8 mouse cellular contexts compared by ENCODE assay signal in genomic region chr10:80931695-80932094, GRCm38 (mm10). TPM values are rescaled to one million over a fixed set of nuclear protein-coding genes. Genes with fewer than 3 reads are reported as not detected.
A peak's percentile ranks its signal among the peaks of the same experiment; 100 is the strongest.
DNase-seq lines count a peak whose midpoint lies in the region; ATAC-seq and TF ChIP-seq lines count a peak whose summit lies in the region.

No protein-coding gene starts in this region.

- H3K36me3 ChIP-seq in heart, embryonic 14.5 days (ENCODE audit: control insufficient read depth, insufficient read depth, low read length), result no peaks in the 10 kb centered on the region; the same call in 1 of the 2 replicates
- peaks cover 9% of the 10 kb centered on the region for H3K36me3 ChIP-seq in ES-Bruce4 (ENCODE audit: control insufficient read depth, insufficient read depth, low read length, poor library complexity, severe bottlenecking)
- no peaks in the 10 kb centered on the region for H3K36me3 ChIP-seq in forebrain, embryonic 10.5 days (replicated peaks)
- no peaks in the 10 kb centered on the region for H3K36me3 ChIP-seq in liver, embryonic 16.5 days (ENCODE audit: control insufficient read depth, insufficient read depth)

- no peaks in the 10 kb centered on the region for H3K27me3 ChIP-seq in heart, embryonic 14.5 days (ENCODE audit: control insufficient read depth, insufficient read depth, low read length)
- H3K27me3 ChIP-seq in ES-Bruce4 (ENCODE audit: control insufficient read depth, insufficient read depth, low read length, poor library complexity, severe bottlenecking), result no peaks in the 10 kb centered on the region
- H3K27me3 ChIP-seq in forebrain, embryonic 10.5 days (ENCODE audit: poor library complexity, severe bottlenecking), result peaks cover 75% of the 10 kb centered on the region
- peaks cover 72% of the 10 kb centered on the region for H3K27me3 ChIP-seq in liver, embryonic 16.5 days (ENCODE audit: control insufficient read depth, insufficient read depth, low read depth, low read length)

- TF ChIP-seq EP300 in ES-Bruce4 (IDR thresholded peaks at IDR 0.05; ENCODE audit: insufficient read depth, low read depth, low read length), result peak; percentile 81

- no peak for TF ChIP-seq CTCF in ES-Bruce4 (IDR thresholded peaks at IDR 0.05; ENCODE audit: low read depth, low read length)

- H3K4me2 ChIP-seq in heart, embryonic 14.5 days (ENCODE audit: low read length), result peak overlapping the region; percentile 98
- peak overlapping the region; percentile 92 for H3K4me2 ChIP-seq in liver, embryonic 16.5 days (ENCODE audit: low read depth, low read length)

- peak overlapping the region; percentile 96 for H3K9ac ChIP-seq in heart, embryonic 14.5 days (ENCODE audit: low read length)
- H3K9ac ChIP-seq in ES-Bruce4 (ENCODE audit: low read depth, poor library complexity, severe bottlenecking), result peak overlapping the region; percentile 48
- no peak overlapping the region; the same call in 1 of the 2 replicates for H3K9ac ChIP-seq in liver, embryonic 16.5 days (ENCODE audit: low read depth, low read length)

- H3K27ac ChIP-seq in heart, embryonic 14.5 days (replicated peaks in 1 of 2; ENCODE audit: control insufficient read depth in 1 of 2, insufficient read depth in 1 of 2, low read depth in 2 of 2, low read length in 2 of 2), result peak overlapping the region; percentile 22 to 79; a peak in 3 of 4 replicates
- H3K27ac ChIP-seq in ES-Bruce4 (ENCODE audit: insufficient read depth, low read length), result no peak overlapping the region
- H3K27ac ChIP-seq in forebrain, embryonic 10.5 days, result no peak overlapping the region
- no peak overlapping the region for H3K27ac ChIP-seq in liver, embryonic 16.5 days (ENCODE audit: low read length)

- TF ChIP-seq POLR2A in ES-Bruce4 (IDR thresholded peaks at IDR 0.05; ENCODE audit: insufficient read depth, low read length), result no peak

- DNase-seq in heart, postnatal 4 days, result no peak
- no peak for DNase-seq in forebrain, embryonic 10.5 days (ENCODE audit: extremely low spot score, low spot score)
- no peak for DNase-seq in left cerebral cortex, adult 9 months (ENCODE audit: low spot score in 2 of 2)
- DNase-seq in layer of hippocampus, adult 8-10 months (ENCODE audit: low spot score in 2 of 2), result no peak

- 2% methylated on average over 26 of the region's 26 CpGs for WGBS in heart, embryonic 14.5 days
- WGBS in forebrain, embryonic 10.5 days, result under 1% methylated on average over 26 of the region's 26 CpGs
- 4% methylated on average over 26 of the region's 26 CpGs for WGBS in liver, embryonic 16.5 days (ENCODE audit: insufficient replicate concordance)

- peaks cover 39 to 62% of the 10 kb centered on the region in 2 experiments for H3K4me1 ChIP-seq in heart, embryonic 14.5 days (ENCODE audit: control insufficient read depth in 2 of 2, insufficient read depth in 2 of 2, low read length in 2 of 2)
- peaks cover 4% of the 10 kb centered on the region for H3K4me1 ChIP-seq in ES-Bruce4 (ENCODE audit: control insufficient read depth, insufficient read depth, low read length)
- peaks cover 86% of the 10 kb centered on the region for H3K4me1 ChIP-seq in forebrain, embryonic 10.5 days
- H3K4me1 ChIP-seq in liver, embryonic 16.5 days (ENCODE audit: control insufficient read depth, low read depth, low read length), result peaks cover 47% of the 10 kb centered on the region

- H3K9me3 ChIP-seq in heart, embryonic 14.5 days (ENCODE audit: control insufficient read depth, low read length), result no peaks in the 10 kb centered on the region
- H3K9me3 ChIP-seq in ES-Bruce4 (replicated peaks; ENCODE audit: control insufficient read depth, insufficient read depth, low read length, poor library complexity, severe bottlenecking), result no peaks in the 10 kb centered on the region
- no peaks in the 10 kb centered on the region for H3K9me3 ChIP-seq in forebrain, embryonic 10.5 days
- no peaks in the 10 kb centered on the region for H3K9me3 ChIP-seq in liver, embryonic 16.5 days (replicated peaks; ENCODE audit: control insufficient read depth, low read length)

- H3K4me3 ChIP-seq in heart, embryonic 14.5 days (ENCODE audit: control insufficient read depth in 1 of 2, insufficient read depth in 1 of 2, low read depth in 1 of 2, low read length in 2 of 2), result peak overlapping the region; percentile 84 to 90
- peak overlapping the region; percentile 54 for H3K4me3 ChIP-seq in ES-Bruce4 (ENCODE audit: low read depth, low read length)
- H3K4me3 ChIP-seq in forebrain, embryonic 10.5 days, result peak overlapping the region; percentile 57
- peak overlapping the region; percentile 42; the same call in 1 of the 2 replicates for H3K4me3 ChIP-seq in liver, embryonic 16.5 days (ENCODE audit: low read depth, low read length)

- no peak for ATAC-seq in heart, embryonic 14.5 days (ENCODE audit: insufficient number of reproducible peaks, insufficient read depth, low FRiP score, low read depth)
- no peak for ATAC-seq in liver, embryonic 16.5 days (ENCODE audit: low read depth)
- ATAC-seq in erythroid progenitor cell, adult 5-6 weeks (replicated peaks; ENCODE audit: low FRiP score, poor library complexity, severe bottlenecking), result no peak

RNA-seq across cellular contexts. Expression of gene Gadd45b, which starts 1.8 kb away (rescaled TPM):
- 34.5 and 39.8 TPM in 2 replicates for polyA plus RNA-seq in heart, embryonic 14.5 days (2014; fragmentation: Nextera tagmentation; extraction: Ambion mirVana)
- 1 to 10 TPM; 6.4 to 9.5 TPM for total RNA-seq in heart, postnatal 4 days (2021)
- polyA plus RNA-seq in ES-Bruce4 (2011; ENCODE audit: insufficient read depth, insufficient read length, low read depth, missing spikeins), result 80.7 and 86.3 TPM in 2 replicates
- 5.9 and 6.3 TPM in 2 replicates for polyA plus RNA-seq in forebrain, embryonic 10.5 days (2016; fragmentation: Nextera tagmentation; extraction: Ambion mirVana)
- polyA plus RNA-seq in liver, embryonic 16.5 days (2015; fragmentation: Nextera tagmentation; extraction: Ambion mirVana), result 4.0 and 5.0 TPM in 2 replicates
- total RNA-seq in erythroid progenitor cell, adult 5-6 weeks (2015; ENCODE audit: low replicate concordance), result 1.3 and 1.8 TPM in 2 replicates
- 3.6 and 9.2 TPM in 2 replicates for total RNA-seq in erythroid progenitor cell, adult 5-6 weeks (2017; ENCODE audit: low replicate concordance)
- total RNA-seq in layer of hippocampus, adult 8-10 months (2022), result 10 to 100 TPM; 17.4 to 22.9 (median 20.2) TPM

RNA-seq across cellular contexts. Expression of gene Lmnb2, which starts 13.7 kb away (rescaled TPM):
- polyA plus RNA-seq in heart, embryonic 14.5 days (2014; fragmentation: Nextera tagmentation; extraction: Ambion mirVana), result 7.3 and 8.1 TPM in 2 replicates
- total RNA-seq in heart, postnatal 4 days (2021), result 10 to 100 TPM; 15.5 to 17.2 TPM
- 25.9 and 28.2 TPM in 2 replicates for polyA plus RNA-seq in ES-Bruce4 (2011; ENCODE audit: insufficient read depth, insufficient read length, low read depth, missing spikeins)
- 85.6 and 89.5 TPM in 2 replicates for polyA plus RNA-seq in forebrain, embryonic 10.5 days (2016; fragmentation: Nextera tagmentation; extraction: Ambion mirVana)
- 10.3 TPM in 2 replicates for polyA plus RNA-seq in liver, embryonic 16.5 days (2015; fragmentation: Nextera tagmentation; extraction: Ambion mirVana)
- total RNA-seq in erythroid progenitor cell, adult 5-6 weeks (2015; ENCODE audit: low replicate concordance), result 0.36 and 1.3 TPM in 2 replicates
- total RNA-seq in erythroid progenitor cell, adult 5-6 weeks (2017; ENCODE audit: low replicate concordance), result 7.3 and 9.0 TPM in 2 replicates
- 10 to 100 TPM; 17.2 to 22.9 (median 19.9) TPM for total RNA-seq in layer of hippocampus, adult 8-10 months (2022)

RNA-seq across cellular contexts. Expression of gene Timm13, which starts 30.9 kb away (rescaled TPM):
- polyA plus RNA-seq in heart, embryonic 14.5 days (2014; fragmentation: Nextera tagmentation; extraction: Ambion mirVana), result 310 and 338 TPM in 2 replicates
- 100 to 1,000 TPM; 162 to 169 TPM for total RNA-seq in heart, postnatal 4 days (2021)
- 135 and 146 TPM in 2 replicates for polyA plus RNA-seq in ES-Bruce4 (2011; ENCODE audit: insufficient read depth, insufficient read length, low read depth, missing spikeins)
- polyA plus RNA-seq in forebrain, embryonic 10.5 days (2016; fragmentation: Nextera tagmentation; extraction: Ambion mirVana), result 395 and 401 TPM in 2 replicates
- 151 and 160 TPM in 2 replicates for polyA plus RNA-seq in liver, embryonic 16.5 days (2015; fragmentation: Nextera tagmentation; extraction: Ambion mirVana)
- 17.6 and 32.1 TPM in 2 replicates for total RNA-seq in erythroid progenitor cell, adult 5-6 weeks (2015; ENCODE audit: low replicate concordance)
- total RNA-seq in erythroid progenitor cell, adult 5-6 weeks (2017; ENCODE audit: low replicate concordance), result 3.7 and 7.6 TPM in 2 replicates
- total RNA-seq in layer of hippocampus, adult 8-10 months (2022), result 100 to 1,000 TPM; 112 to 139 (median 124) TPM

Comparison
In these comparisons a context has a peak if more than half of its experiments do, and no peak if none do; other contexts are left out.
1. H3K27ac ChIP-seq: peak in heart, embryonic 14.5 days (2 of 2); none in ES-Bruce4 (single experiment), forebrain, embryonic 10.5 days (single experiment) and liver, embryonic 16.5 days (single experiment).
2. Peak in every context shown above with its lines, with median percentiles within 50 percentile points of each other: H3K4me3 ChIP-seq.